Mouse (Mus musculus) MEL-GATA-1-ER (cell line): ENCODE measurements at regions not wholly inside any gene's neighbourhood (a gene's known extent, or its start where the extent isn't known, plus 50 kb on each side); places are given as distances from the start of the nearest gene placed in this dataset.

Source experiments
- DNase-seq: peaks from one replicate; pipeline ENCODE4 v3.0.0-alpha.2; 2012; ENCODE audit warnings: low read depth; ENCODE audit errors: extremely low read depth

GRCm38 (mm10) chr11:111568041-111568440, 502.1 kb downstream of the Kcnj2 start:
- DNase-seq, result no peak

- DNase-seq, result no peak
These were observed 502.9 kb downstream of the Kcnj2 start for GRCm38 (mm10) chr11:111568876-111569275.

GRCm38 (mm10) chr11:111577883-111578282, 511.9 kb downstream of the Kcnj2 start:
- no peak for DNase-seq

GRCm38 (mm10) chr11:111582980-111583379, 517.0 kb downstream of the Kcnj2 start:
- no peak for DNase-seq

GRCm38 (mm10) chr11:111583606-111584005, 517.6 kb downstream of the Kcnj2 start:
- no peak for DNase-seq

GRCm38 (mm10) chr11:111599456-111599855, 533.5 kb downstream of the Kcnj2 start:
- DNase-seq, result no peak

GRCm38 (mm10) chr11:111605146-111605545, 539.2 kb downstream of the Kcnj2 start:
- DNase-seq, result no peak

- no peak for DNase-seq
These were observed 544.6 kb downstream of the Kcnj2 start for GRCm38 (mm10) chr11:111610522-111611015.

GRCm38 (mm10) chr11:111643603-111644002, 577.6 kb downstream of the Kcnj2 start:
- DNase-seq, result no peak

- peak; percentile 1 for DNase-seq
These were observed 586.9 kb downstream of the Kcnj2 start for GRCm38 (mm10) chr11:111652882-111653281.

GRCm38 (mm10) chr11:111657778-111658177, 591.8 kb downstream of the Kcnj2 start:
- DNase-seq, result no peak

- DNase-seq, result no peak
These were observed 592.7 kb downstream of the Kcnj2 start for GRCm38 (mm10) chr11:111658362-111659309.

- no peak for DNase-seq
These were observed 597.3 kb downstream of the Kcnj2 start for GRCm38 (mm10) chr11:111663269-111663668.

GRCm38 (mm10) chr11:111666336-111666735, 600.4 kb downstream of the Kcnj2 start:
- no peak for DNase-seq

- DNase-seq, result no peak
These were observed 605.9 kb downstream of the Kcnj2 start for GRCm38 (mm10) chr11:111671865-111672264.

- no peak for DNase-seq
These were observed 609.7 kb downstream of the Kcnj2 start for GRCm38 (mm10) chr11:111675673-111676072.

- no peak for DNase-seq
These were observed 616.4 kb downstream of the Kcnj2 start for GRCm38 (mm10) chr11:111682341-111682740.

GRCm38 (mm10) chr11:111683909-111684308, 617.9 kb downstream of the Kcnj2 start:
- DNase-seq, result no peak

GRCm38 (mm10) chr11:111687769-111688168, 621.8 kb downstream of the Kcnj2 start:
- DNase-seq, result peak; percentile 94

- DNase-seq, result peak; percentile 16
These were observed 622.4 kb downstream of the Kcnj2 start for GRCm38 (mm10) chr11:111688186-111688860.

- no peak for DNase-seq
These were observed 623.9 kb downstream of the Kcnj2 start for GRCm38 (mm10) chr11:111689899-111690298.

- no peak for DNase-seq
These were observed 625.5 kb downstream of the Kcnj2 start for GRCm38 (mm10) chr11:111691512-111691911.
